8 mouse cellular contexts compared by ENCODE assay signal in genomic region chr7:82923220-82924071, GRCm38 (mm10). TPM values are rescaled to one million over a fixed set of nuclear protein-coding genes. Genes with fewer than 3 reads are reported as not detected.
DNase-seq lines count a peak whose midpoint lies in the region; ATAC-seq and TF ChIP-seq lines count a peak whose summit lies in the region.

No protein-coding gene starts in this region.

- peak; percentile 25 for DNase-seq in heart, adult 8-10 months (ENCODE audit: low spot score)
- peak; percentile 77 for DNase-seq in embryo, embryonic 10 days (ENCODE audit: low spot score)
- DNase-seq in gastrocnemius, adult 2 months: peak; percentile 19
- peak; percentile 69 for DNase-seq in limb, embryonic 10.5 days (ENCODE audit: low spot score)
- DNase-seq in urinary bladder, adult 2 months (ENCODE audit: low spot score): no peak
- DNase-seq in MN1 (ENCODE audit: low spot score): no peak

- H3K27ac ChIP-seq in heart, embryonic 12.5 days (ENCODE audit: poor library complexity, severe bottlenecking): no peak overlapping the region
- no peak overlapping the region; the same call in 1 of the 2 replicates for H3K27ac ChIP-seq in gastrocnemius, adult 2 months
- peak overlapping the region; percentile 68 for H3K27ac ChIP-seq in limb, embryonic 10.5 days

- no peak for TF ChIP-seq CTCF in gastrocnemius, adult 2 months (IDR thresholded peaks at IDR 0.05)

- H3K4me2 ChIP-seq in heart, embryonic 12.5 days: no peak overlapping the region

- H3K4me1 ChIP-seq in heart, embryonic 12.5 days (replicated peaks): 0 out of 2 replicates have a peak, but pooled peaks cover 3% of the 10 kb centered on the region
- peaks cover 21% of the 10 kb centered on the region for H3K4me1 ChIP-seq in limb, embryonic 10.5 days

- H3K27me3 ChIP-seq in heart, embryonic 12.5 days (replicated peaks): no peaks in the 10 kb centered on the region
- H3K27me3 ChIP-seq in limb, embryonic 10.5 days (ENCODE audit: low read depth, poor library complexity, severe bottlenecking): no peaks in the 10 kb centered on the region

- intact Hi-C loops in gastrocnemius, adult 2 months (cut with DNase I): no loop called here

- 63% methylated on average over 11 of the region's 11 CpGs for WGBS in heart, embryonic 12.5 days
- 54% methylated on average over 11 of the region's 11 CpGs for WGBS in limb, embryonic 10.5 days

- H3K4me3 ChIP-seq in heart, embryonic 12.5 days: no peak overlapping the region
- no peak overlapping the region for H3K4me3 ChIP-seq in gastrocnemius, adult 2 months
- no peak overlapping the region for H3K4me3 ChIP-seq in limb, embryonic 10.5 days

- H3K9ac ChIP-seq in heart, embryonic 12.5 days: no peak overlapping the region

- 0 out of 2 replicates have a peak, but pooled peaks cover 2% of the 10 kb centered on the region for H3K9me3 ChIP-seq in heart, embryonic 12.5 days (replicated peaks)
- H3K9me3 ChIP-seq in limb, embryonic 10.5 days (replicated peaks): no peaks in the 10 kb centered on the region; the same call in 1 of the 2 replicates

- no peak for ATAC-seq in heart, embryonic 12.5 days (ENCODE audit: insufficient number of reproducible peaks, low FRiP score)
- ATAC-seq in megakaryocyte progenitor cell, adult 5-6 weeks (replicated peaks; ENCODE audit: poor library complexity): no peak

- H3K36me3 ChIP-seq in heart, embryonic 12.5 days: no peaks in the 10 kb centered on the region
- H3K36me3 ChIP-seq in limb, embryonic 10.5 days: no peaks in the 10 kb centered on the region

RNA-seq across cellular contexts. Expression of gene Mex3b, which starts 56.3 kb away (rescaled TPM):
- 1 to 10 TPM; 1.1 to 1.3 (median 1.3) TPM for total RNA-seq in heart, adult 8-10 months (2022)
- 15.6 and 17.1 TPM in 2 replicates for polyA plus RNA-seq in heart, embryonic 12.5 days (2016; fragmentation: Nextera tagmentation; extraction: Ambion mirVana)
- total RNA-seq in gastrocnemius, adult 2 months (2021): under 1 TPM; 0.43 to 0.59 TPM
- polyA plus RNA-seq in limb, embryonic 10.5 days (2016; fragmentation: Nextera tagmentation; extraction: Ambion mirVana): 26.3 and 38.5 TPM in 2 replicates
- 1.8 and 1.9 TPM in 2 replicates for polyA plus RNA-seq in urinary bladder, adult 2 months (2012; rRNA removed)
- 3.7 and 4.5 TPM in 2 replicates for total RNA-seq in megakaryocyte progenitor cell, adult 5-6 weeks (2015)
- total RNA-seq in megakaryocyte progenitor cell, adult 5-6 weeks (2017): 2.2 and 4.7 TPM in 2 replicates

Comparison
In these comparisons a context has a peak if more than half of its experiments do, and no peak if none do; other contexts are left out.
1. DNase-seq: peak in heart, adult 8-10 months (single experiment), embryo, embryonic 10 days (single experiment), gastrocnemius, adult 2 months (single experiment) and limb, embryonic 10.5 days (single experiment); none in urinary bladder, adult 2 months (single experiment) and MN1 (single experiment).